Mouse (Mus musculus) c-Kit-positive CD71-positive TER-119-negative erythroid progenitor cells, embryonic 14.5 days (primary cell): ENCODE results near the gene Sox5.

Source experiments
- DNase-seq: peaks from one replicate; pipeline ENCODE4 v3.0.0-alpha.2; 2013; ENCODE audit warnings: low read depth

The Sox5 gene

GRCm38 (mm10) chr6:144579301-144579700 lies 202.5 kb downstream of the Sox5 start:
- no peak for DNase-seq

DNA sequence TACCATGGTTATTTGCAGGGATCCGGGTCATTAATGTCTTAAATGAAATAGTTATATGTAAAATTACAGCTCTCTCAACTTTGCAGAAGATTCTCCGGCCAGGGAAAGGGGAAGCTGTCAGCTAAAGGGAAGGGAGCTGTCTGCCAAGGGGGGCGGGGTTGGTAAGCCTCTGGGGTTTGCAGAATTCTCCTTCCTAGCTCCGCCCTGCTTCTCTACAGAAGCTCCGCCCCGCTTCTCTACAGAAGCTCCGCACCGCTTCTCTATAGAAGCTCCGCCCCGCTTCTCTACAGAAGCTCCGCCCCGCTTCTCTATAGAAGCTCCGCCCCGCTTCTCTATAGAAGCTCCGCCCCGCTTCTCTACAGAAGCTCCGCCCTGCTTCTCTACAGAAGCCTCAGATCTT lies 210.9 kb downstream of the Sox5 start:
- DNase-seq, result peak; percentile 40

DNA sequence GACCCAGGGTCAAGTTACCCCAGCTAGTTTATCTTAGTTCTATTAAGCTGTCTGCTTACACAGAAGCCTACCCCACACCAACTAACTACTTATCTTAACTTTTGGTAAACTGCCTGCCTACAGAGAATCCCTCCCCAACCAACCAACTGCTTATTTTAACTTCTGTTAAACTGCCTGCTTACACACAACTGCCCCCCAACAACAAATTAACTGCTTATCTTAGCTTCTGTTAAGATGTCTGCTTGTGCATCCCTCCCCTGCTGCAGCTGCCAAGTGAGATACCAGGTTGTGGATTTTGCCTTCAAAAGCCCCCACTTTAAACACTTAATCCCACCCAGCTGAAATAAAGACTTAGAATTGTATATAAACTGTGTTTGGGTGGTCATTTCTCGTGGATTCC lies 215.9 kb downstream of the Sox5 start:
- DNase-seq, result no peak

DNA sequence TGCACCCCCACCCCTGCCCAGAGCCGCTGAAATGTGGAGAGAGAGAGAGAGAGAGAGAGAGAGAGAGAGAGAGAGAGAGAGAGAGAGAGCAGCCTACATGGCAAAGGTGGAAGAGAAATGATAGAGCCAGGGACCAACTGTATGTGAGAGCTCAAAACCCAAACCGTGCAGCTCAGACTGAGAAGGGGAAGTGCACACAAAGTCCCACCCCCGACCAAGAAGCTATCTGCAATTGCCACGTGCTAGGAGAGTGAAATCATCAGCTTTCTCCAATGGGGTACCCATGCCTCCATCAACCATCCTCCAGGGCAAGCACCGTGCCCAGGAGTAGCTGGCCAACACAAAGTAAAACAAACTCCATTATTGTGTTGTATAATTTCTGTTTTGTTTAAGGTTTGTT lies 220.1 kb downstream of the Sox5 start:
- DNase-seq, result no peak

DNA sequence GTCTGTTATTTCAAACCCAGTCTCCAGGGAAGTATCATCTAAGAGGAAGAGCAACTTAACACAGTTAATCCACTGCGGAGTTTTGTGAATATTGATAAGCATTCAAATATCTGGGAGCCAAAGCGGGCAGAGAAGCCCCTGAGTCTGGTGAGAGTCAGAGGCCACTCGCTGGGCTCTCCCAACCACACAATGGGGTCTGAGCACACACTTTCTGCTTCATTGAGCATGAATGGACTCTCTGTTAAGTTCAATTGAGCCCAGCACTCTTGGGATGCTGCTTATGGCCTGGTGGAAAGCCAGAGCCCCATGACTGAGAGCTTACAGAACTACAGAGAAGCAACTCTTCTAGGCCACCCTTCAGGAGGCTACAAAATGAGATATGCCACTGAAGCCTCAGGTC lies 221.6 kb downstream of the Sox5 start:
- no peak for DNase-seq

DNA sequence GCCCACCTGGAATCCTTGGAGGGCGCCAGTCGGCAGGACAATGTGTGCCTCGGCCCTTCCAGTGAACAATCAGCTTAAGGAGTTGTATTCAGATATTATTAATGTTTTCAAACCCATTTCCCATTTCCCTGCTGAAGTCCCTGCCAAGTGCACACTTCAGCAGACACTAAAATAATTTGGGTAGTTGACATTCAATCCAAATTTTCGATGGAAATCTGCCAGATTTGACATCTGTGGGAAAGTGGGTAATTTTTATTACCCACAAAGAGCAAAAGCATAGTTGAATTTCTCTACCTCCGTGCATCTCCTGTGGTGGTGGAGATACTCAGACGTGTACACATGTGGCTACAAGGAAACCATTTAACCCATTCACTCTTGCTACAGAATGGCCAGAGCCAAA lies 228.3 kb downstream of the Sox5 start:
- no peak for DNase-seq

GRCm38 (mm10) chr6:144548991-144549390 lies 232.8 kb downstream of the Sox5 start:
- DNase-seq, result no peak

GRCm38 (mm10) chr6:144547141-144547540 lies 234.6 kb downstream of the Sox5 start:
- DNase-seq, result no peak

- DNase-seq, result no peak
Measured at GRCm38 (mm10) chr6:144545549-144545948, 236.2 kb downstream of the Sox5 start.

DNA sequence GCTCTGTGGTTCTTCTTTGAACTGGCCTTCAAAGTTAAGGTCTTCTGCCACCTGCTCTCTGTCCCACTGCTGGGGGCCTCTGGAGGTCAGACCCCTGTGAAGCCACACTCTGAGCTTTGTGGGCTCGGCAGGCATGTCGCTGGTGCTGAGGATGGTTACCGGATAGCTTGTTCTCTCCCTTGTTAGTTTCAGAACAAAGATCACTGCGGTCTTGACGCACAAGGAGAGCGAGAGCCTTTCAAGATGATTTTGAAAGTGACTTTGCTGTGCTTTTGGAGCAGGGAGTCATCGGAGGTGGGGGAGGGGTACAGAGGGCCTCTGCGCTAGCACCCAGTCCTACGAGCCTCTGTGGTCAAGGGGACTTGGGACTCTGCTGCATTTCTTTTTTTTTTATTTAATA lies 240.5 kb downstream of the Sox5 start:
- no peak for DNase-seq

DNA sequence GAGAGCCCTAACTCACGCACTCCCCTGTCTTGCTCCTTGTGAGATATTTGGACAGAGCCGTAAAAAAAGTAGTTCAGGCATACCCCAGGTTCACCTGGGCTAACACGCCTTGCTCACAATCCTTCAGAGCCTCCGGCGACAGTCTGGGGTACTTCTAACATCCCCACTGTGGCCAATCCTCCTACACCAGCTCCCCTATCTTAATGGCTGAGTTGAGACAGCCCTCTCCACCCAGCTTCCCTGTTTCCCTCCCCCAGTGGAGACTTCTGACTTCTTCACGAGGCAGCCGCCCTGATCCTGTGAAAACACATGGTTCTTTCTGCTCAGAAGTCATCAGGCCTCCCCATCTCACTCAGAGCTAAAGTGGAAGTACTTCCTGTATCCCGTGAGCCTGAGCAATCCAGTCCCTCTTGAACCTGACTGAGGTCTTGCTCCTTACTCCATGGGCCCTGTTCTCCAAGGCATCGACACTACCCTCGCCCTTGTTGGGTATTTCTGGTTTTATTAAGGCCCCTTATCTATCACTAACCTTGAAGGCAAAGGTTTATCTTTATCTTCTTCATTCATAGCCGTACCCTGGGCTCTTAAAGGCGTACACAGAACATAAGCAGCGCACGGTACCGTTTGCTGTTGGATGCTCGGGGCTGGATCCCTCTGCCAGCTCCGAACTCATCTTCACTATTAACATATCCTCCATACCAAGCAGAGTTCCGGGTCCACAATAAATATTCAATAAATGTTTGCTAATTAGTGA lies 242.2 kb downstream of the Sox5 start:
- no peak for DNase-seq

DNA sequence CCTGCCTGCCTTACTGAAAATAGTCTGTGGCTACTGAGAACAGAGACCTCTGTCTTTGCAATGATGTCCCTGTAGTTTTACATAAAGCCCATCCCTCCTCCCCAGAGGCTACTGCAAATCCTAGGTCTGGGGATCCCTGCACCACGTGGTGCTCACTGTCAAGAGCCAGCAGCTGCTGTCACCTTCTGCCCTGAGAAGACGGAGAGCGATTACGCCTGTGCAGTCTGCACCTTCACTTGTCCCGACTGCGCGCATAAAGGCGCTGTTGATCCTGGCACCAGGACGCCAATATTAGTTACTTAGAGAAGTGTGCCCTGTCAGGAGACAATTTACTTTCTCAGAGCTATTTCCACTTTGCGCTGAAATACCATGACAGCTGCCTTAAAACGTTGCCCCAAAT lies 258.3 kb downstream of the Sox5 start:
- DNase-seq, result no peak

DNA sequence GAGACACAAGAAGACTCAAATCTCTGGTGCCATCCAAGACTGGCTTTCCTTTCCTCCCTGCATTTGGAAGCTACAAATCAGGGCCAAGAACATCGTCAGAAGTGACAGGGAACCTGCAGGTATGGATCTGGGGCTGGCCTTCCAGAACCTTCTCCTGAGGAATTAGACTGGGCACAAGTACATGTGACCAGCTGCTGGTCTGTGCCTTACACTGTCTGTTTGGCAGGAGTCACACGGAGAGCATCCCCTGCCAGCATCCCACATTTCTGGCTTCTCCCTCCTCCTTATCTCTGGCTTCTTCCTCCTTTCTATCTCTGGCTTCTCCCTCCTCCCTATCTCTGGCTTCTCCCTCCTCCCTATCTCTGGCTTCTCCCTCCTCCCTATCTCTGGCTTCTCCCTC lies 263.0 kb downstream of the Sox5 start:
- DNase-seq, result no peak

DNA sequence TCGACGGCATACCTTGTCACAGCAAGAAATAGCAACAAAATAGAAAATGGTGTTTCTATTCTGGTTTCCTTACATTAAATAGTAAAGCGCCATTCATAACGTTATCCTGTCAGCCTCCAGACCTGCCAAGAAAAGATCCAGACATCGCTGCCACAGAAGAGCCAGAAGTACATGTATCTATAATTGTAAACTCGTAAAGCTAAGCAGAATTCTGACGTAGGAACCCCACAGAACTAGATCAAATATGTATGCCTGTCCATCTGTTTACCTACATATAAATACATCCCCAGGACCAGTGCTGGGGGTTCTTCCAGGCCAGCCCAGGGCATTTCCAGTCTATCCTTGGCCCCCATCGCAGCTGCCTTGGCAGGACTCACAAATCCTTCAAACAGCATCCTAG lies 265.9 kb downstream of the Sox5 start:
- DNase-seq, result no peak

DNA sequence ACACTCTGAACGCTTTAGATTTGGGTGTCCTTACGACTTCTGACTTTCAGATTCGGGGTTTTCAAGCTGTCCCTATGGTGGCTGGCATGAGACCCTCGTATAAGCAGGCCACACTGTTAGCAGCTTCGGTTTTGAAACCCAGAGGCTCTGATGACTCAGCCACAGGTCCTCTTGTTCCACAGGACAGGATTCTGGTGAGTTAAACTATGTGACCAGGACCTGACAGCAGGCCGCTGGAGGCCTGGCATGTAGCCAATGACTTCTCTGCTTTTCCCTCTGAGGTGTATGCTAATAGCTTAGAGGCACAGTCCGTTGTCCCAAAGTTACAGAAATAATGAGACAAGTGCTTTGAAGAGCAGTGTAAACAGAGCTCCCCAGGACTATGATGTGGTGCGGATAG lies 268.0 kb downstream of the Sox5 start:
- no peak for DNase-seq

DNA sequence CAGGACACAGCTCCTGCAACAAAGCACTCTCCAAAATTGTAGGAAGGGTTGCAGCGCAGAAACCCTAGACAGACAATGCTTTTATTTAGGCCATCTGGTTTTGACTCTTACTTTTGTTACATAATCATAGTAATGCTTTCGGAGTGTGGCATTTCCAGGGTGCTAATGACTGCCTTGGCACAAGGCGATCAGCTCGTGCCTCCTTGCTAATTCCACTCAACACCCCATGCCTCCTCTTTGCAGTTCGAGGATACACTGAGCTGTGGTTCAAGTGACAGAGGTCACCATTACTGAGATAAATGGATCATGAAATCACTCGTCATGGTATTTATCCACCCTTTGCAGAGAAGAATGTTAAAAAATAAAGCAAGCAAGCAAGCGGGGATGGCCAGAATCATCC lies 269.9 kb downstream of the Sox5 start:
- no peak for DNase-seq

- no peak for DNase-seq
Measured at GRCm38 (mm10) chr6:144510147-144510546, 271.6 kb downstream of the Sox5 start.

DNA sequence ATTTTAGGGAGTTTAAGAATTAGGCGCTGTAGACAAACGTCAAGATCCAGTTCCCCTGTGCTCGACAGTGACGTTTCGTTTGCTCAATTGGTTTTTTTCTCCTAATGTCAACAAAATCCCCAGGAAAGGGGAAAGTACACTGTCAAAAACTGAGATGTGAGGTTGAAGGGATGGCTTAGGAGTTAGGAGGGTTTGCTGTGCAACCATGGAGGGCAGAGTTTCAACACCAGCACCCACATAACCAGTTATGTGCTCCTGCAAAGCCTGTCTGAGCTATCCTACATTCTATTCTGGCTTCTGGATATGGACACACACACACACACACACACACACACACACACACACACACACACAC lies 277.6 kb downstream of the Sox5 start:
- no peak for DNase-seq

GRCm38 (mm10) chr6:144503399-144504196 lies 278.2 kb downstream of the Sox5 start:
- no peak for DNase-seq

DNA sequence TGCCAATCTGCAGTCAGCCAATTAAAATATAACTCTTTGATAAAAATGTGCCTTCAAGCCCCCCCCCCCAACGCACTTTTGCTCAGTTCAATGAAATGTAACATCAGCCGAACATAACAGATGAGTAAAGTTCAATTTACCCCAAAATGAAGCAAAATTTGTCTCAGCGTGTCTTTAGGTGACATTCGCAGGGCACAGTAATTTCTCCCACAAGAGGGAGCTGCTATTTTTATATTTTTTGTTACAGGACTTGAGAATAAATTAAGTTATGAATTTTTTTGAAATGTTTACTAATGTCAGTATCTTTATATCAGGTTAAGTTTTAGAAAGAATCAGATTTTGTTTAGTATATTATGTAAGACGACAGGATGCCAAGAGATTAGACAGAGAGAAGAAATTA lies 280.3 kb downstream of the Sox5 start:
- no peak for DNase-seq

GRCm38 (mm10) chr6:144498177-144498576 lies 283.6 kb downstream of the Sox5 start:
- DNase-seq, result peak; percentile 3

GRCm38 (mm10) chr6:144491761-144492415 lies 289.9 kb downstream of the Sox5 start:
- DNase-seq, result no peak

- DNase-seq, result no peak
Measured at GRCm38 (mm10) chr6:144490896-144491295, 290.9 kb downstream of the Sox5 start.
